Mouse (Mus musculus) testis, postnatal 14 days (tissue): ENCODE measurements around the gene Nlrp6.
"Not testable (repeated sequence)": the region's sequence is repeated elsewhere in the genome, so short reads cannot be mapped to it uniquely, and the experiment has no call there.

ENCODE experiments used
- DNase-seq: peaks from one replicate; pipeline ENCODE4 v3.0.0; 2021; ENCODE audit warnings: low spot score

Gene Nlrp6

DNA sequence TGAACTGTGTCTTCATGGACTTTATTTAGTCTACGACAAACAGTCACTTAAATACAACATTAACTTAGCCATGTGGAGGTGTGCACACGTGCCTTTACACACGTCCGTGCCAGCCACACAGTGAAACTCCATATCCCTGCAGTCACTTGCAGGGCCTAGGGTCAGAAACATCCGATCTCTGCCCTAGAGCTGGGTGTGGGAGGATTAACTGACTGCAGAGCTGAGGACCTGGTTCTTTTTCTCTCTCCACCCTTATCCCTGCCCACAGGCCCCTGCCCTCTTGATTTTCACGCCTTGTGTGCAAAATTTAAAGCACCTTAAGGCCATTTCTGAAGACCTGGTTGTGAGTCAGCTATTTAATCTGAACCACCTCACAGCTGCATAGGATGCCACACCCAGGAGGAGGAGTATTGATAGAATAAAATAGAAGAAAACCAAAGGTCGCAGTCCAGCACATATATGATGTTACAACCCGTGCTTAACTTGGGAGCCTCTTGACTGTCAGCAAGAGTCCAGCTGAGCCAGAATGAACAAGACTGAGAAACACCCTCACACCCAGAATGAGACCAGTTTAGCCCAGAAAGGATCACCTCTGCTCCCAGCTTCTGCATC, at the start of gene Nlrp6:
Gene Nlrp6, plus strand, starts transcription at position 485 of the 612 bp plus-strand sequence.
- no peak for DNase-seq

DNA sequence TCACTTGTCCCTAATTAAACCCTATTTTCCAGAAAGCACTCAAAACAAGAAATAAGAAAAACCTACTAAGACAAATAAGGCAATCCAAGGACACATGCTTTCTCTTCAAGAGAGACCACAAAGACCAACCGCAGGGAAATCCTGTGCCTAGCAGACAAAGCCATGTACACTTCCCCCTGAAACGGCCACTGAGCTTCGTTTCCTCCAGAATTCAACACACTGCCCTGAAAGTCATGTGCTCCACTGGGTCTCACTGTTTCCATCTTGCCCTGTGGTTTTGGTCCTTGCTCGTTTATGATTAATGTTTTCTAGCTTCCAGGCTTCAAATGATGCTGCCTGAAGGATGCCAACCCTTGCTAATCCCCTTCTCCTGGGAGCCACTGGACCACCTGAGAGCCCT, 46.5 kb upstream of the Nlrp6 start:
- DNase-seq: no peak

DNA sequence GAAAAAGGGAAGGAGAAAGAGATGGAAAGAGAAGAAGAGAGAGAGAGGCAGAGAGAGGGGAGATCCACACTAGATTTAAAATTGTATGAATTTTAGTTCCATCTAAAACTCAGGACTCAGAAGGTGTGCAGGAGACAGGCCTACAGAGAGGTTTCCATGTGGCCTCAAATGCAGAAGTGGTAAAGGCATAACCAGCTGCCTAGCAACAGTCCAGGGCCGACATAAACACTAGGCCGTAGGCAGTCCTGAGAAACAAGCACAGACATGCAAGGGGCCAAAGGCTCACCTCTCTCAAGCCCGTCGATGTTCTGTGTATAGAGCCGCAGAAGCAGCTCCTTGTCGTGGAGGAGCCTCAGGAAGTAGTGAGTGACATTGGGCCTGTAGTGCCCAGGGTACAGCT, 43.3 kb upstream of the Nlrp6 start:
- no peak for DNase-seq

DNA sequence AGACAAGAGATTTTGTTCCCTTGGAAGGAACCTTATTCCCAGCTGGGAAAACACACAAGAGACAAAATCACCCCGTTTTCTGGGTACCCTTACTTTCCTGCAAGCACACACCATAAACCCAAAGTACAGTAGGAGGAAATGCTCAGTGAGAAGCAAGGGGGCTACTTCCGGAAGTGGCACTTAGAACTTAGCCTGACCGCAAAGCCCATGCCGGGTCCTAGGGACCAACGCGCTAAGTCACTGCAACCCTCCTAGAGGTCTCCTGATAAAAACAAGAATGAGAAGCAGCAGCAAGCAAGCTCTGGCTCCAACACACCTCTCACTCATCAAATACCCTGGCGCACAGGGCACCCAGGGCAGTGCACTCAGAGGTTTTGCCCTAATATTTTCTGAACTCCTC, 41.3 kb upstream of the Nlrp6 start:
- DNase-seq: no peak

DNA sequence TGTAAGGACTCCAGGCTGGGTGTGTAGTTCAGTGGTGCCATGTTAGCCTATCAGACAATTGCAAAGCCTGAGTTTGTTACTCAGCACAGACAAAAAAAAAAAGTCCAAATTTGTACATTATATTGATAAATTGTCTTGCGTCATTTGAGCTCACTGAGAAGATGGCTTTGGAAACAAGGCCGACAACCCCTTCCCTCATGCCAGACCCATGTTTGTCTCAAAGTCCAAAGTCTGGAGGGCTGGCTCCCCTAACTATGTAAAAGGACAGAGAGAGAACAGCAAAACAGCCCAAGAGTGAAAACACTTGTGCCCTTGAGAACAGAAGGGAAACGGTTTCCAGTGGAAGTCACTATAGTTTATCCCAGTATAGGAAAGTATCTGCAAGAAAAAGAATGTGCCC, 40.3 kb upstream of the Nlrp6 start:
- no peak for DNase-seq

DNA sequence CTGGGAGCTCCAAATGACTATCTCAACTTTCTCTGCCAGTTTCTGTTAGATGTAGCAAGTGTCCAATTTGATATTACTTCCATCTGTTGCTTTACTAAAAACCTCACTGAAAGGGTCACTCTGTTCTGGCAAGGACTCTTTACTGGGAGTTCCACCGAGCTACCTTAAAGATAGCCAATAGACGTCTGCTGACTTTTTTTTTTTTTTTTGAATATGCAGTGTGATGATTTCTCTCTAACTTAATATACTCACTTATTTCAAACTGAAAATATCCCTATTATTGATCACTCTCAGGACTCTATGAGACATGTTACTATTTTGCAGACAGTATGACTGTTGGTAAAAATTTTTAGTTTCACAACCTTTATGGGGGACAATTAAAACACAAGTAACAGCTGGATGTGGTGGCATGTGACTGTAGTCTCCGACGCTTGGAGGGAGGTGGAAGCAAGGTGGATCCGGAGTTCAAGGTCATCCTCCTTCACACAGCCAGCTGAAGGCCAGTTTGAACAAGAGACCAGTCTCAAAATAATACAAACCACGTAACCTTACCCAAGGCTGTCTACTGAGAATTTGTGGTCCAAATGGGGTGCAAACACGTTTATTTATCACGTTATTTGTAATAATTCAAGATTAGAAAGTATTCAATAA, 39.7 kb upstream of the Nlrp6 start:
- no peak for DNase-seq

DNA sequence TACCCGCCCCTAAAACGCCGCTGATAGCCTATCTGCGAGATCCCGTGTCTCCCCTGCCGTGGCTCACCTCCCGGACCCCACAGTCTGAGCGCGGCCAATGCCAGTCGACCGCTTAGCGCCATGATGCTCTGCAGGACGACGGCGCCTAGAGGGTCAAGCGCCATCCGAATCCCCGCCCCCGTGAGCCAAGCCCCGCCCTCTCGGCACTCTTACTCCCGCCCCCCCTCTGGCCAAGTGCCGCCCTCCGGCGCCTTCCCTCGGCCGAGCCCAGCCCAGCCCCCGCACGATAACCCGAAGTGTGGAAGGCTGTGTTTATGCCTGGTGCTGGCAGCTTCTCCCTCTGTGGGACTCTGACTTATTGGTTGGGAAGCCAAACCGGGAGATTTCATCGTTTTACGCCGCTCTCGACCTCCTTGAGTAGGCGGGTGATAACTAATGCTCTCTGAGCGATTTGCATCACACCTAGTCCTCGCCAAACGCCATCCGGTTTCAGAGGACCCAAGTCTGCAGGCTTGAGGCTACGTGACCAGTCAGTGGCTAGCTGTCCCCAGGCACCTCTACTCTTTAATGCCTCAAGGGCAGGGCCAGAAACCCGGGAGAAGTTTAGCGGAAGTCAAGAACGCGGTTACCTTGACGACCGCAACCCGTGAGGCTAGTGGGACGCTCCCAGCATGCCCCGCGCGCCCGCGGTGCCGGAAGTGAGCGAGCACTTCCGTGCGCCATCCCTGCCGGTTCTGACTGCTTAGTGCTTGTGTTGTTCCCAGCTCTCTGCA, 38.8 kb upstream of the Nlrp6 start, which contains the start of the genes Psmd13 and Sirt3:
Gene Psmd13, plus strand, starts transcription at position 273 of the 773 bp plus-strand sequence.
Gene Sirt3, minus strand, starts transcription at position 614 of the 773 bp plus-strand sequence.
- DNase-seq: peak; percentile 93

DNA sequence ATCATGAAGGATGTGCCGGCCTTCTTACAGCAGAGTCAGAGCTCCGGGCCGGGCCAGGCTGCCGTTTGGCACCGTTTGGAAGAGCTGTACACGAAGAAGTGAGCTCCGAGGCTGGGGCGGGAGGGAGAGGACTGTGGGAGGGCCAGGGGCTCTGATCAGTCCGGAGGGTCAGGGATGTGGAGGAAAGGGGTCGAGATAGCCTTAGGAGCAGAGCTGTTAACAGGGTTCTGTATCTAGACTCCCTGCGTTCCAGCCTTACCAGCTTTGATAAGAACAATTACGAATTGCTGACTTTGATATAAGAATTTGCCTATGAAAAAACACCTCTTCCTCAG, 38.3 kb upstream of the Nlrp6 start:
- no peak for DNase-seq

DNA sequence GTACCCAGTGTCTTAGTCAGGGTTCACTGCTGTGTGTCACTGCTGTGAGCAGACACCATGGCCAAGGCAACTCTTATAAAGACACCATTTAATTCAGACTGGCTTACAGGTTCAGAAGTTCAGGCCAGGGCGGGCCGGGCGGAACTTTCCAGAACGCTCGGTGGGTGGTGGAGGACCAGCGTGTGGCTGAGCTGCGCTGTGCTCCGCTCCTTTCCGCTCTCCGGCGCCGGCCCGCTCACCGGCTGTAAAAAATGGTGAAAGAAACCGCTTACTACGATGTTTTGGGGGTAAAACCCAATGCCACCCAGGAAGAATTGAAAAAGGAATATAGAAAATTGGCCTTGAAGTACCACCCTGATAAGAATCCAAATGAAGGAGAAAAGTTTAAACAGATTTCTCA, 30.1 kb upstream of the Nlrp6 start:
- DNase-seq: not testable (repeated sequence)

DNA sequence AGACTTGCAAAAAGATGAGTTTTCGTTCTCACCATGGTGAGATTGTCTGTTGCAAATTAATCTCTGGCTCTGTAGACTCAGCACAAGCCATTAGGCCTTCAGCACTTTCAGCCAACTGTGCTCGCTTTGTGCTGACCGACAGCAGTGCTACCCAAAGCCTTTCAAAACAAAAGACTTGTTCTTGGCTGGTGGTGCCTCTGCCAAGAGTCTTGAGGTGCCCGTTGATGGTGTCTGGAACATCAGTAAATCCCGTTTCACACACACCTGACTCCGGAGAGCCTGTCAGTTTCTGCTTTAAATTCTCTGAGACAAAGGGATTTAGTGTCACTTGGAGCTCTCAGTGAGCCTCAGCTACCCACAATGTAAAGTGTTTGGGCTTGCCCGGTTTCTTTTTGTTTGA, 26.7 kb upstream of the Nlrp6 start:
- DNase-seq: no peak

DNA sequence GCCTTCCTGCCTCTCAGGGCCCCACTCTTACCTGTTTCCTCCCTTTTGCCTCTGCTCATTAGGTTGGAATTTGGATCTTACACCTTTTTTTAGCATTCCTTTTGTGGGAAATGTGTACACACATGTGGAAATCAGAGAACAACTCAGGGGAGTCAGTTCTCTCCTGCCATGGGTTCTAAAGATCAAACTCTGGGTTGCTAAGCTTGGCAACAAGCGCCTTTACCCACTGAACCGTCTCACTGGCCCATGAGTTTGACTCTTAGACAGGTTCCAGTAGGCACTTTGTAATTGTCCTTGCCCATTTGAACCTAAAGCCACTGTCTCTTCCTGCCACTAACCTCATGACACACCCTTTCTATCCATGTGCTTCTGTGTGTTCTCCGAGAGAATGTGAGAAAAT, 26.1 kb upstream of the Nlrp6 start:
- DNase-seq: no peak

DNA sequence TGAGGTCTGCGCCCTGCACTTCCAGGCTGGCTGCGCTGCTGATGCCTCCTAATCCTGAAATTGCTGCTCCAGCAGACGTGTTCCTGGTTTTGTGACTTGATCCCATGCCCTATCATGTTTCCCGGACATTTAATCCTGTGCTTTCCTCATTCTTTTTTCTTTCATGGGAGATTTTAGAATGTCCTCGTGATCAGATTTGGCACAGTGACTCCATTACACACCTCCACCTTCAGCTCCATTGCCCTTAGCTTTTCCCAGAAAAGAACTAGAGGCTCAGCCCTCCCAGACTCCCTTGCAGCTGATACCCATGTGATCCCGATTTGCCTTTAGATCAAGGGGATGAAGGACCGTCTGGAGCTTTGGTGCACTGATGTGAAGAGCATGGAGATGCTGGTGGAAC, 22.8 kb upstream of the Nlrp6 start:
- no peak for DNase-seq

DNA sequence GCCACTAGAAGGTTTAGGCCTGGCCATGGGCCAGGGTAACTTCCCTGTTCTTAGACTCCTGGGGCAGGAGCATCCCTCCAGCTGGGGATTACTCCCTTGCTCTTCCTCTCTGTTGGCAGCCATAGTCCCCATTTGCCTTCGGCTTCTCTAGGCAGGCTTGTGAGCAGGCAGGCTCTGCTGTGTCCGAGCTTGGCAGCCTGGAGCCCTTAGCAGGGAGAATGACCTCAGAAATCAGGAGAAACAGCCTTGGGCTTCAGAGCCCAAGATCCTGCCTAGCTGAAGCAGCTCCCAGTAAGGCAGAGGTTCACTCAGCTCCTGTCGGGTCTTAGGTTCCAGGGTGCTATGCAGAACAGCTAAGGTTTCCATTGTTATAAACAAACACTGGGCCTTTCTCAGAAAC, 21.6 kb upstream of the Nlrp6 start:
- DNase-seq: no peak

DNA sequence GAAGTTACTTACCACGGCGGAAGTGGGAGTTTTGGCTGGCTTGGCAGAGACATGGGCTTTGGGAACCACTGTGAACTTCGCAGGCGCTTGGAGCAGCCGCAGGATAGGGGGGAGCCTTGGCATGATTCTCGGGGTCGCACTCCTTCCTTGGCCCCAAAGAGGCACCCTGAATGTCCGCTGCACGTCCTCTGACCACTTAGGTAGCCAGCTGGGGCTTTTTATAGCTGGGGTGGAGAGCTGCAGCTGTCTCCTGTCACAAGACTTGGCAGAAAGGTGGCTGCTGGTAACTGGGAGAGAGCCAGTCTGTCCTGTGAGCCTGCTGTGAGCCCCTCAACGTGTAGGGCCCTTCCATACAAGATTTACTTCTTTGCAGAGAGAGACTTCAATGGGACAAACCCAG, 20.5 kb upstream of the Nlrp6 start, which contains the start of gene Cox8b:
Gene Cox8b, minus strand, starts transcription at position 227 of the 400 bp plus-strand sequence.
- no peak for DNase-seq

DNA sequence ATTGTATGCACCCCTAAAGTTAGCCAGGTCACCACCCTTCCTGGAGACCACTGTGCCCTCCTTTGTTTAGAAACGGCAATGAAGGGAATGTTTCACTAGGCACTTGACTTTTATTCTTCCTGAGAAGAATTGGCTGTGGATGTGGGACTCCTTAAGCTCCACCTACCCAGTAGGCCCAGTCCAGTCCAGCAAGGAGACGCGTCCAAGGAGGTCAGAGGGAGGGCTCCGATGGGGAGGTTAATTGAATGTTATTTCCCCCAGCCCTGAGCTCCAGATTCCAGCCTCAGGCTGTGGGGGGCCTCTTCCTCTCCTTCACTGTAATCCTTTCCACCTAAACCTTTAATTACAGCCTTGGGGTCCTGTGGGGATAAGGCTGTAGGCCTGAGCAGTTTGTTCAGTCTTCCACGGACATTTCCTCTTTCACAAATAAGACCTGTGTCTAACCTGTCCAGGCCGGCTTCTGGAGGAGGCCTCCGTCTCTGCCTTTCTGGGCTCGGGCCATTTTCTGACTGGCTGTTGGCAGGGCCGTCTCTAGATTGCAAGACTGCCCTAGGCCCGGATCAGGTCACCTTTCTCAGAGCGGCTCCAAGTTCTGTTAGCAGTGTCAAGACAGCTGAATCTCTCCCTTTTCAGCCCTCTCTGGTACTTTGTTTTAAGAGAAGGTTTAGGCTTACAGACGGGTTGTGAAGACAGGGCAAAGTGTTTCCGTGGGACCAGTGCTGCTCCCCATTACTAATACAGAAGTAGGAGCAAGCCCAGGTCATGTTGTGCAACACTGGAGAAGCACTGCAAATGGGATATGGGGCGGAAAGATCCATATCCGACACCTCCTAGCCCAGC, 18.4 kb upstream of the Nlrp6 start:
- no peak for DNase-seq

DNA sequence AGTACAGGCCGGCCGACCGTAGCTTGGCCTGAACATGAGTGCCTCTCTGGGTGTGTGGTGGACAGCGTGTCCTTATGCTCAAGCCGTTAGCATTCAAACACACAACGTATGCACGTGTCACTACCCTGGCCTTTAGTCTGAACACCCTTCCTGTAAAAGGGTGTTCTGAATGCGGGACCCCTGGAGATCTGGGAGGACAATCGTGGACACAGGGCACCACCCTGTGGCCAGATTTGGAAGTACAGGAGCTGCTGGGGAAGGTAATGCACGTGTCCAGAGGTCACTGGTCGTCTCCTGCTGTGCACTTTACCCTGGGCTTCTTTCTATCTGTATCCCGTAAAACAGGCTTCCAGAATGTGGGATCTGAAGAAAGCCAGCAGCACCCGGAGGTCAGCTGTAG, 17.5 kb upstream of the Nlrp6 start:
- DNase-seq: no peak

DNA sequence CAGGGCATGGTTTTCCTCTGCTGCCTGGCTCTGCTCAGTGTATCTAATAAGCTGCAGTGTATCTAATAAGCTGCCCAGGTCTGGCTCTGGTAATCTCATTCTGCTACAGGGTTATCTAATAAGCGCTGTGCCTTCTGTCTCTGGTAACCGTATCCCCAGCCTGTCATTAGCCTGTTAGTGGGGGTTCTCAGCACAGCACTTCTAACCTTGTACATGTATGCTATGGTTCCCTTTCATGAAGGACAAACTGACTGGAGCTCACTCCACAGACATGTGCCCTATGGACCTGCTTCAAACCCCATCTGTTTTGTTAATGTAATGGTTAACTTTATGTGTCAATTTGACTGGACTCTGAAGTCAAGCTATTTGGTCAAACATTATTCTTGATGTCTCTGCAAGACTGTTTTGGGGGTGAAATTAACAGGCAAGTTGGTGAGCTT, 15.0 kb upstream of the Nlrp6 start:
- DNase-seq: no peak

DNA sequence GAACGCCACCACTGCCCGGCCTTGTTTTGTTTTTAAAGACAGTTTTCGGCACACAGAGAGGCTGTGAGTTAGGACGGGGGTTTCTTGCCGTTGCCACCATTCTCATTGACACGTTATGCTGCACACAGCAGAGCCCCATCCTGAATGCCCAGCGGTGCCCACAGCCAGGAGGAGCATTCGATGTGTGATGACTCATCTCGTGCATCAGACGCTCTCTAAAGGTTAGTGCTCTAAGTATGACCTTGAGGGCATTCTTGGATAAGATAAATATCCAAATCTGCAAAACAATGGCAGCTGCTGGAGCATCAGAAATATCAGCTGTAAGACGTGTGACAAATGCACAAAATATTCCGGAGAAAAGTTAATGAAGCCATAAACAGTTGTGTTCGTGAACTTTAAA, 13.6 kb upstream of the Nlrp6 start:
- no peak for DNase-seq

DNA sequence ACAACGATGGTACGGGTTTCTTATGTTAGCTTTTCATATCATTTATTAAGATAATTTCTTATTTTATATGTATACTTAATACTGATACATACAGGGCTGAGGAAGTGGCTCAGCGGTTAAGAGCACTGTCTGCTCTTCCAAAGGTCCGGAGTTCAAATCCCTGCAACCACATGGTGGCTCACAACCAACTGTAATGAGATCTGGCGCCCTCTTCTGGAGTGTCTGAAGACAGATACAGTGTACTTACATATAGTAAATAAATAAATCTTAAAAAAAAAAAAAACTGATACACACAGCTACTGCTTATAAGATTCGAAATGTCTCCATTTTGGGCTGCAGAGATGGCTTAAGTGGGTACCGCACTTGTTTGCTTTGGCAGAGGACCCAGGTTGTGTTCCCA, 13.0 kb upstream of the Nlrp6 start:
- DNase-seq: no peak

DNA sequence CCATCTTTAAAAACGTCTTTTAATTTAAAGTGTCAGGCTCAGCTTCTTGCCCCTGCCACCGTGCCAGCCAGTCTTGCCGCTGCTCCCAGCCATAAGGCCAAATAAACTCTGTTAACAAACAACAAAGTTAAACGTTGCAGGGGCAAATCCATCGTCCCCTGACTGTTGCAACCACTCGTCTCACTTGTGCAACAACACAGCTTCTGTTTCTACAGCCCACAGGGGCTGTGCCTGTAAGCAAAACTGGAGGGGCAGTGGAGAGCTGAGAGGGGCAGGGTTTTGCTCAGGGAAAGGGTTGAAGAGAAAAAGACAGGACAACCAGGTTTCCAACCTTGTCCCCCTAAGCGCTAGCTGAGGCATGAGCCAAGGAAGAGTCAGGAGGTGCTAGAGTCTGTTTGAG, 12.5 kb upstream of the Nlrp6 start:
- DNase-seq: no peak

DNA sequence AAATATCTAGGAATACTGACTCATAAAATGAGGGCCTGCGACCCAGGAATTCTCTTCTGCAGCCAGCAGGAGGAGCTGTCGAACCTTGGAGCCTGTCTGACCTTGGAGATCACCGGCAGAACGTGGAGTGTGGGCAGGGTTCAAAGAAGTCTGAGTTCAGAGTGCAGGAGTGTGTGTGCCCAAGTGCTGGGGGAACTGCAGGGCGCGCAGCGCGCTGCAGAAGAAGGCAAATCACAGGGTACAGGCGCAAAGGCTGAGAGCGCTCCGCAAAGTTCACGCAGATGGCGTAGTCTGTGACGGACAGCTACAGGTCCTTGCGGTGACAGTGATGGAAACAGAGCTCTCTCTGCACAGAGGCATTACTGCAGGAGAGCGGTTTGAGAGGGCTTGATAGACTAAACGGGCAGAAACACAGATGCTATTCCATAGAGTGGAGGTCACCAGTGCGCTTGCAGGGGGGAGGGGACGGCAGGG, 12.0 kb upstream of the Nlrp6 start:
- peak; percentile 69 for DNase-seq

DNA sequence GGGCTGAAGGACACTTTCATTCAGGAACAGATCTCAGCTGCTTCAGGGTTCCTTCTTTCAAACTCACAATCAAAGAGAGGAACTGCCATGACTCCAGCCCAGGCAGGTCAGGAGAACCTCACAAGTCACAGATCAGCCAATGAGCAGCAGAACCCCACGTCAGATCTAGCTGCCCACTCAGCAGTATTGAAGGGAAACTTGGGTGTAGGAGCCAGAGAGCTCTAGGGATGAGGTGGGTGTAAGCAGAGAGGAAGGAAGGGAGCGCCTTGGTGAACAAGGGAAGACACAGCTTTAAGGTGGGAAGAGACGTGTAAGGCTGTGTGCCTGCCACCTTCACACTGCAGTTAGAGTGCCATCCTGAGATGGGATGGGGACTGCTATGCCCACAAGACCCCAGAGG, 8.4 kb upstream of the Nlrp6 start:
- DNase-seq: no peak
